Mouse (Mus musculus): ENCODE data around the gene St3gal5. TPM values are rescaled to one million over a fixed set of nuclear protein-coding genes. Genes with fewer than 3 reads are reported as not detected.

St3gal5 gene
- 10 to 100 TPM in 1 of 2 experiments, 1 to 10 TPM in 1; 4.4 to 34.1 TPM for polyA plus RNA-seq (2012; fragmentation: generic; extraction: Trizol)

GRCm38 (mm10) chr6:72097181-72097995 lies at the start of gene St3gal5:
Gene St3gal5 (plus strand): TSS chr6:72097592.

Other genes with a start within 250 kb of the St3gal5 start
- 10 to 100 TPM in 1 of 2 experiments, 1 to 10 TPM in 1; 2.0 to 13.3 TPM for gene Ptcd3, start 188.8 kb upstream of the St3gal5 start, polyA plus RNA-seq (2012; fragmentation: generic; extraction: Trizol)
- 10 to 100 TPM in 1 of 2 experiments, 1 to 10 TPM in 1; 9.9 to 17.0 TPM for gene Polr1a, start 188.5 kb upstream of the St3gal5 start, polyA plus RNA-seq (2012; fragmentation: generic; extraction: Trizol)
- gene Atoh8, start 138.0 kb downstream of the St3gal5 start, polyA plus RNA-seq (2012; fragmentation: generic; extraction: Trizol): 10 to 100 TPM; 18.4 to 31.1 TPM
- not detected for gene Sftpb, start 207.0 kb downstream of the St3gal5 start, polyA plus RNA-seq (2012; fragmentation: generic; extraction: Trizol)
- gene Usp39, start 247.6 kb downstream of the St3gal5 start, polyA plus RNA-seq (2012; fragmentation: generic; extraction: Trizol): 10 to 100 TPM; 22.0 to 29.1 TPM
- 1 to 10 TPM; 1.7 to 6.5 TPM for gene 0610030E20Rik, start 249.7 kb downstream of the St3gal5 start, polyA plus RNA-seq (2012; fragmentation: generic; extraction: Trizol)

All from C3H10T1/2 (cell line).